Mouse (Mus musculus) hindbrain, embryonic 14.5 days (tissue): ENCODE data around the gene Naglu. TPM values are rescaled to one million over a fixed set of nuclear protein-coding genes. Genes with fewer than 3 reads are reported as not detected.

ENCODE experiments used
- ATAC-seq: fragments of 200-750 bp; cut with Nextera tagmentation; 2 replicates; pipeline ENCODE4 v1.8.0; 2017; ENCODE audit warnings: moderate number of reproducible peaks, mild to moderate bottlenecking, moderate TSS enrichment, moderate library complexity; ENCODE audit not compliant: low FRiP score
- DNase-seq: peaks from one replicate; pipeline ENCODE4 v3.0.0-alpha.2; 2015; ENCODE audit warnings: low spot score
- H3K27ac ChIP-seq: fragments of 300-500 bp; sonication (generic); 2 replicates; pipeline ENCODE4 v1.5.1; 2014; ENCODE audit warnings: mild to moderate bottlenecking, moderate library complexity
- H3K27me3 ChIP-seq: fragments of 300-500 bp; sonication (generic); 2 replicates; pipeline ENCODE4 v1.6.1; 2014; ENCODE audit warnings: mild to moderate bottlenecking, low read length, mixed read lengths; ENCODE audit not compliant: control insufficient read depth, insufficient read depth
- H3K36me3 ChIP-seq: fragments of 300-500 bp; sonication (generic); replicated peaks from 2 replicates; pipeline ENCODE4 v1.6.1; 2014; ENCODE audit not compliant: control insufficient read depth, insufficient read depth
- H3K4me1 ChIP-seq: fragments of 300-500 bp; sonication (generic); replicated peaks from 2 replicates; pipeline ENCODE4 v1.6.1; 2014; ENCODE audit warnings: antibody characterized with exemption, low read length, mixed read lengths; ENCODE audit not compliant: control insufficient read depth, insufficient read depth
- H3K4me2 ChIP-seq: fragments of 300-500 bp; sonication (generic); replicated peaks from 2 replicates; pipeline ENCODE4 v1.6.1; 2014; ENCODE audit warnings: mild to moderate bottlenecking, moderate library complexity
- H3K4me3 ChIP-seq: fragments of 300-500 bp; sonication (generic); replicated peaks from 2 replicates; pipeline ENCODE4 v1.5.1; 2014; ENCODE audit warnings: mild to moderate bottlenecking, low read length
- H3K9ac ChIP-seq: fragments of 300-500 bp; sonication (generic); 2 replicates; pipeline ENCODE4 v1.6.1; 2014
- H3K9me3 ChIP-seq: fragments of 300-500 bp; sonication (generic); 2 replicates; pipeline ENCODE4 v1.6.1; 2016; ENCODE audit warnings: low read length; ENCODE audit not compliant: control insufficient read depth
- WGBS: fragments of 180-500 bp; shearing (Covaris S2); extraction: QIAGEN DNeasy Blood & Tissue Kit; methylation state at CpG from one replicate; pipeline ENCODE4 v1.1.7; 2014; 5-methylcytosine and 5-hydroxymethylcytosine counted together
- polyA plus RNA-seq: library from polyadenylated mRNA; unstranded; fragments of >200 nt; fragmentation: Nextera tagmentation; extraction: Ambion mirVana; gene quantifications from 2 replicates; pipeline ENCODE4 v1.2.1, GENCODE M21; 2014

Gene Naglu
- polyA plus RNA-seq, 1 experiment from 2014 or later: 10.2 TPM

GRCm38 (mm10) chr11:101071810-101072428, 2.1 kb downstream of the Naglu start:
- H3K4me3 ChIP-seq: no peak overlapping the region
- 0 out of 2 replicates have a peak, but pooled peaks cover 3% of the 10 kb centered on the region for H3K36me3 ChIP-seq
- no peak for ATAC-seq
- DNase-seq: no peak
- H3K4me1 ChIP-seq: peaks cover 15% of the 10 kb centered on the region
- 79% methylated on average over 14 of the region's 14 CpGs for WGBS
- H3K9ac ChIP-seq: no peak overlapping the region
- H3K9me3 ChIP-seq: no peaks in the 10 kb centered on the region
- H3K27ac ChIP-seq: no peak overlapping the region
- no peak overlapping the region for H3K4me2 ChIP-seq
- H3K27me3 ChIP-seq: peaks cover 2% of the 10 kb centered on the region; the same call in 1 of the 2 replicates

- Histone ChIP-seq H3K9ac (no peak within 1 kb of the TSS), H3K4me1 (peaks cover 9% of the 10 kb centered on the region), H3K36me3 (peaks cover 6% of the 10 kb centered on the region; the same call in 1 of the 2 replicates), H3K27me3 (peaks cover 47% of the 10 kb centered on the region), H3K27ac (no peak within 1 kb of the TSS), H3K9me3 (no peaks in the 10 kb centered on the region), H3K4me2 (no peak within 1 kb of the TSS), H3K4me3 (no peak within 1 kb of the TSS)
- WGBS: 71% methylated on average over 9 of the region's 9 CpGs
- ATAC-seq (no peak), DNase-seq (no peak)
Measured at GRCm38 (mm10) chr11:101078121-101078520, 8.3 kb downstream of the Naglu start, which contains the start of gene Hsd17b1. Hsd17b1 (plus strand) TSS chr11:101078411.

GRCm38 (mm10) chr11:101079746-101080145, 9.9 kb downstream of the Naglu start:
- WGBS: 2% methylated on average over 27 of the region's 27 CpGs
- DNase-seq: no peak
- no peak overlapping the region for H3K4me3 ChIP-seq
- H3K27me3 ChIP-seq: peaks cover 47% of the 10 kb centered on the region
- ATAC-seq: no peak
- peaks cover 6% of the 10 kb centered on the region for H3K36me3 ChIP-seq
- H3K27ac ChIP-seq: no peak overlapping the region
- H3K4me2 ChIP-seq: no peak overlapping the region
- H3K4me1 ChIP-seq: peaks cover 16% of the 10 kb centered on the region
- H3K9me3 ChIP-seq: no peaks in the 10 kb centered on the region
- H3K9ac ChIP-seq: no peak overlapping the region

- Histone ChIP-seq H3K4me2 (no peak overlapping the region), H3K27me3 (peaks cover 47% of the 10 kb centered on the region)
Measured at GRCm38 (mm10) chr11:101080421-101080820, 10.6 kb downstream of the Naglu start.

GRCm38 (mm10) chr11:101081659-101082058, 11.8 kb downstream of the Naglu start:
- H3K9me3 ChIP-seq: no peaks in the 10 kb centered on the region
- peak overlapping the region; percentile 85 for H3K27ac ChIP-seq
- ATAC-seq (no peak), DNase-seq (no peak)
- H3K9ac ChIP-seq: peak overlapping the region; percentile 88
- WGBS: 5% methylated on average over 10 of the region's 10 CpGs
- H3K36me3 ChIP-seq: peaks cover 13% of the 10 kb centered on the region
- H3K4me3 ChIP-seq: peak overlapping the region; percentile 67
- peaks cover 47% of the 10 kb centered on the region for H3K27me3 ChIP-seq
- H3K4me1 ChIP-seq: peaks cover 26% of the 10 kb centered on the region
- peak overlapping the region; percentile 92 for H3K4me2 ChIP-seq

More at GRCm38 (mm10) chr11:101080421-101080820, 10.6 kb downstream of the Naglu start:
- DNase-seq (no peak), ATAC-seq (no peak)
- Histone ChIP-seq H3K9me3 (no peaks in the 10 kb centered on the region), H3K4me1 (peaks cover 16% of the 10 kb centered on the region), H3K4me3 (no peak overlapping the region), H3K27ac (no peak overlapping the region), H3K36me3 (peaks cover 9% of the 10 kb centered on the region), H3K9ac (no peak overlapping the region)
- 74% methylated on average over 5 of the region's 5 CpGs for WGBS

- ATAC-seq (peak; percentile 91), DNase-seq (peak; percentile 89)
- H3K9ac ChIP-seq: peak within 1 kb of the TSS; percentile 88
- WGBS: under 1% methylated on average over 50 of the region's 51 CpGs
- H3K4me3 ChIP-seq: peak within 1 kb of the TSS; percentile 67
- H3K27ac ChIP-seq: peak within 1 kb of the TSS; percentile 85
- peaks cover 8% of the 10 kb centered on the region; the same call in 1 of the 2 replicates for H3K36me3 ChIP-seq
- H3K9me3 ChIP-seq: no peaks in the 10 kb centered on the region
- peaks cover 40% of the 10 kb centered on the region for H3K27me3 ChIP-seq
- peaks cover 27% of the 10 kb centered on the region for H3K4me1 ChIP-seq
- H3K4me2 ChIP-seq: peak within 1 kb of the TSS; percentile 92
Measured at GRCm38 (mm10) chr11:101082208-101083082, 12.6 kb downstream of the Naglu start, which contains the start of gene Coasy. Coasy (plus strand) TSS chr11:101082565.

- Histone ChIP-seq H3K27me3 (peaks cover 33% of the 10 kb centered on the region), H3K4me1 (peaks cover 33% of the 10 kb centered on the region), H3K36me3 (peaks cover 8% of the 10 kb centered on the region; the same call in 1 of the 2 replicates), H3K9ac (peak overlapping the region; percentile 88), H3K4me2 (peak overlapping the region; percentile 92), H3K4me3 (peak overlapping the region; percentile 67), H3K9me3 (no peaks in the 10 kb centered on the region), H3K27ac (peak overlapping the region; percentile 85)
- DNase-seq (no peak), ATAC-seq (no peak)
- 37% methylated on average over 19 of the region's 19 CpGs for WGBS
Measured at GRCm38 (mm10) chr11:101083083-101083697, 13.4 kb downstream of the Naglu start.

- no peak overlapping the region for H3K27ac ChIP-seq
- ATAC-seq (no peak), DNase-seq (no peak)
- peaks cover 34% of the 10 kb centered on the region for H3K4me1 ChIP-seq
- H3K9me3 ChIP-seq: no peaks in the 10 kb centered on the region
- no peak overlapping the region for H3K4me3 ChIP-seq
- peaks cover 16% of the 10 kb centered on the region for H3K36me3 ChIP-seq
- no peak overlapping the region for H3K9ac ChIP-seq
- H3K27me3 ChIP-seq: peaks cover 22% of the 10 kb centered on the region
- no peak overlapping the region for H3K4me2 ChIP-seq
- 86% methylated on average over 14 of the region's 14 CpGs for WGBS
Measured at GRCm38 (mm10) chr11:101084246-101084645, 14.4 kb downstream of the Naglu start.

- H3K27ac ChIP-seq: no peak overlapping the region
- peaks cover 16% of the 10 kb centered on the region for H3K27me3 ChIP-seq
- no peak overlapping the region for H3K9ac ChIP-seq
- ATAC-seq: no peak
- H3K36me3 ChIP-seq: peaks cover 22% of the 10 kb centered on the region
- 95% methylated on average over 12 of the region's 12 CpGs for WGBS
- no peaks in the 10 kb centered on the region for H3K9me3 ChIP-seq
- H3K4me3 ChIP-seq: no peak overlapping the region
- no peak overlapping the region for H3K4me2 ChIP-seq
- no peak for DNase-seq
- peaks cover 34% of the 10 kb centered on the region for H3K4me1 ChIP-seq
Measured at GRCm38 (mm10) chr11:101084811-101085210, 15.0 kb downstream of the Naglu start.
